Mouse (Mus musculus) cerebellum, adult 18-20 months (tissue): ENCODE data around the gene Odf2l.

Source experiments
- DNase-seq, 2 experiments: peaks; one replicate each; pipeline ENCODE4 v3.0.0; 2021

Odf2l gene

DNA sequence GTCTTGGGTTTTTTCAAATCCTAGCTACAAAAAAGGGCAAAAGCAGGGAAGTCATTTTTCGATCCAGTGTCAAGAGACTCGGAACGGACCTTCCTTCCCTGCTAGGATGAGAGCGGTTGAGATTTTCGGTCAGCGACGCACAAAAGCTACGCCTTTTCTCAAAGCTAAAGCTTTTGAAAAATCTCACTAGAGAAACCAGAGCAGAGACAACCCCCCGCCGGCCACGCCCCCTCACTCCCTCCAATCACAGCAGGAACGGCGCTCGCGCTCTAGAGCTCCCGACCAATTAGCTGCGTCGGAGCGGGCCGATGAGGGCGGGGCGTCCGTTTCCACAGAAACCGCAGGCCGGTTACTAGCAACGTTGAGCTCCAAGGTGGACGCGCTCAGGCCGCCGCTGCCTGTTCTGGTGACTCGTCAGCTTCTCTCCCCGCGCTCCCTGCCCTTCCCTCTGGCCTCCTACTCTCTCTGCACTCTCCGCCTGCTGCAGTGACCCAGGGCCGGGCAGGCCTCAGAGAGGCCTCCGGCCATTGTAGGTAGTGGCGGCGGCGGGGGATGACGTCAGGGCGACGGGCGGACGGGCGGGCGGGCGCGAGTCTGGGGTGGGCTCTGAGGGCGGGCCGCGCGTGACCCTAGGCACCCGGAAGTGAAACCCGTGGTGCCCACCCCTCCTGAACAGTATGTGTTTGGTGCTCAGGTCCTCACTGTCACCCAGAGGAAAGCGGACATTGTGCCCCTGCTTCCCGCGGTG, at the start of gene Odf2l:
Gene Odf2l, plus strand, starts transcription at position 335 of the 748 bp plus-strand sequence.
- DNase-seq = peak; percentile 98

DNA sequence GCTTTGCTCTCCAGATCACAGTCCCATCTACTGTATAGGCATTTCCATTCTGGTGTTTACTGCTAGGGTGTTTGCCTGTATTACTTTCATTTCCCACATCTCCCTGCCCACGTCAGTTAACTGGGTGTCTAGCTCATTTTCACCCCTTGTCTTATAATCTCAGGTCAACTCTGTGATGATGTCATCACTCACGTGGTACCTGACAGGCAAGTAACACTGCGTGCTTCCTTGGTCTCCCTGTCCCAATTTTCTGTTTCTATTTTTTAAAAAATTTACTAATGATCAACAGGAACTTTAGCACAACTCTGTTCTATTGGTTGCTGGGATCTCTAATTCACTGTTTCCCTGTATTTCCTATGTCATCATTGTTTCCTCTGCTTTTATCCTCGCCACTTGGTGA, 49.4 kb upstream of the Odf2l start:
- DNase-seq = no peak

GRCm38 (mm10) chr3:145072339-145072738, 46.0 kb upstream of the Odf2l start:
- no peak for DNase-seq

DNA sequence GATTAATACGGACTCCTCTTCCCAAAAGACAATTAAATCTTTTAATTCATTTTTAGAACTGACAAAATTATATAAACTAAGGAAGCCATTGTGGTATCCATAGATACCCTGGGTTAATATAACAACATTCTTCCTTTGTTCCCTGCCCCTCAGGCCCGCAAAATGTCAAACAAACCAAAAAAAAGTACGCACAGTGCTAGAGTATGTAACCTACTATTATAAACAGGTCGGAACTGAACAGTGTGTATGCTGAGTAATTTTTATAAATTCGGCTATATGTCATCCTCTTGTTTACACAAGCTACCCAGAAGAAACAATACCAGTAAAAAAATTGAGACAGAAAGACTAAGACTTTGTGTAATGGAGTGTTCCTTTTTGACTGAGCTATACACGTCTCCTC, 40.0 kb upstream of the Odf2l start:
- no peak for DNase-seq

GRCm38 (mm10) chr3:145080904-145081303, 37.5 kb upstream of the Odf2l start:
- no peak for DNase-seq

GRCm38 (mm10) chr3:145083081-145083480, 35.3 kb upstream of the Odf2l start:
- no peak for DNase-seq

DNA sequence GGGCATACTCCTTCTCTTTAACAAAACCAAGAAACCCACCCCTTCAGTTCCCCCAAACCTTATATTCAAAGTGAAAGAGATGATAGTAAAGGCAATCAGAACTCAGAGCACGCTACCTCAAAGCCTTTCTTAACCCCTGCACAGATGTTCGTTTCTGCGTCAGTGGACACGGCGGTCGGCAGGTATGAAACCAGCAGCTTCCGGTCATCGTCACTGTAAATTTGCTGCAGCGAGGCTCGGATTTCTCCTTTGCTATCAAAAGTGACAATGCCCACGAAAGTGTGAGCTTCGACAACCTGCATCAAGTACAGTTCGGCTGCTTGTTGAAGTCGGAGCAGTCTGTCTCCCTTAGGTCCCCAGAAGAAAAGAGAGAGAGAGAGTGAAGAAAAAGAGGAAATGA, 32.2 kb upstream of the Odf2l start:
- no peak for DNase-seq

GRCm38 (mm10) chr3:145087857-145088598, 30.4 kb upstream of the Odf2l start:
- DNase-seq = no peak

GRCm38 (mm10) chr3:145099291-145099690, 19.1 kb upstream of the Odf2l start, which contains the start of gene Clca2:
Gene Clca2 (minus strand): TSS chr3:145099443.
- no peak for DNase-seq

DNA sequence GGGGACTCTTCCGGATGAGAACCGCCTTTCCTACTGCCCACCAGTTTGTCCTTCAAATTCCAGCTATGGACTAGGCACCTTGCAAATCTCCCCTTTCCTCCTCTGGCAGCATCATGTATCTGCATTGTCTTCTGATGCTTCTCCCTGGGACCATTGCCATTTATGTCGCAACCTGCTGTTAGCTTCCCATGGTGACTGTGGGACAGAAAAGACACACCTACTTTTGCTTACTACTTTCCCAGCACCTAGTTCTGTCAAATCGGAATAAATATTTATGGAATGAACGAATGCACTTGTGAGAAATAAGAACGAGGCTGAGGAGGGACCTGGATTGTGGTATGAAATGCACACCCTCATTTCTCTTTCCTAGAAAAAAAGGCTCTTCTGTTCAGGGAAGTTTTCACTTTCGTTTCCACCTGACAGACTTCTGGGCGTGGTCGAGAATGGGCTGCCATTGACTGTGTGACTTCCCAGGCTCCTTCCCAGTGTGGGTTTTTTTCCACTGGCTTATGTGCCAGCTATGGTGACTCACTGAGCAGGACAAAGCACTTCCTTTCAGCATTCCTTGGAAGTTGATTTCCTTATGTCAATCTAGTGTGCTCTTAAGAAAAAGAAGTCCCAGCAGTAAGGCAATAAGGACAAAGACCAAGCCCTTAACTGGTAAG, 16.4 kb upstream of the Odf2l start:
- DNase-seq = no peak

- DNase-seq = no peak
Measured at GRCm38 (mm10) chr3:145103321-145103720, 15.1 kb upstream of the Odf2l start.

GRCm38 (mm10) chr3:145103770-145104169, 14.6 kb upstream of the Odf2l start:
- no peak for DNase-seq

DNA sequence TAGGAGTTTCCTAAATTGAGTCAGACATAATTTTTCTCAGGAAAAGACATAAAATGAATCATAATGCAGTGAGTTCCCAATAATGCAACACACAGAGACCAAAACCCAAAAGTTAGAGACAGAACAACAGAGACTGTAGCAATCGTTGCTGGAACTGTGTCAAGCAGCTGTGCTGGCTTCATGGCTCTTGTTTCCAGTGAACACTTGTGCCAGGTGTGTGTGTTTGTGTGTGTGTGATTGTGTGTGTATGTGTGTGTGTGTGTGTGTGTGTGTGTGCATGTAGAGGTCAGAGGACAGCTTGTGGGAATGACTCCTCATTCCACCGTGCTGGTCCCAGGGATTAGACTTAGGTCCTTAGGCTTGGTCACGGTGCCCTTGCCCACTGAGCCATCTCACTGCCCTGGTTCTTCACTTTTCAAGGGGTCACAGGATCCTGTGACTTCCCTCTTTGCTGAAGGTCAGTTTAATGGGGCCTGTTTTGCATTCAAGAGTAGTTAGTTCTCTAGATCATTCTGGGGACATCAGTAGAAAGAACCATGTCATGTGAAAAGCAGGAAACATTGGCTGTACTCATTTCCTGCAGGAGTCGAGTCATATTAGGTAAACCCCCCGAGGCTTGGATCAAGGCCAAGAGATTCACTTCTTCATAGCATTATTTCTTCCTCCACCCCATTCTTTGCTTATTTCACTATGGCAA, 13.2 kb upstream of the Odf2l start:
- no peak for DNase-seq

- DNase-seq = no peak
Measured at GRCm38 (mm10) chr3:145105773-145106504, 12.4 kb upstream of the Odf2l start.

GRCm38 (mm10) chr3:145115169-145115568, 3.2 kb upstream of the Odf2l start:
- DNase-seq = no peak

DNA sequence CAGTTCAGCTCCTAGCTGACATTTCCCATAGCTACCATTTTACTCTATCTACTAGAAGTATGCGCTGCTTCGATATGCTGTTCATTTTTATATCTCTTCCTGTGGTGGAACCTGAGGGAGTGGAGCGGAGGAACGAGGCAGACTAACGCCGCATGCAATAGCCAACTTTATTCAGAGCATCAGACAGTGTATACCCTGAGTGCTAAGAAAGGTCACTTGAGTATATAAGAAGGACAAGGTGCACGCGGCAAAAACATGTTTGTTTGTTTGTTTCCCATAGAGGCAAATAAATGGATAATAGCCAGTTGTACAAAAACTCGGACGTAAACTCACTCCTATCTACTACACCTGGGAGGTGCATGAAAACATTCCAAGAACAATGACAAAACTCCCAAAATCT, 751 bp upstream of the Odf2l start:
- DNase-seq = peak in 1 of 2 experiments; percentile 10

DNA sequence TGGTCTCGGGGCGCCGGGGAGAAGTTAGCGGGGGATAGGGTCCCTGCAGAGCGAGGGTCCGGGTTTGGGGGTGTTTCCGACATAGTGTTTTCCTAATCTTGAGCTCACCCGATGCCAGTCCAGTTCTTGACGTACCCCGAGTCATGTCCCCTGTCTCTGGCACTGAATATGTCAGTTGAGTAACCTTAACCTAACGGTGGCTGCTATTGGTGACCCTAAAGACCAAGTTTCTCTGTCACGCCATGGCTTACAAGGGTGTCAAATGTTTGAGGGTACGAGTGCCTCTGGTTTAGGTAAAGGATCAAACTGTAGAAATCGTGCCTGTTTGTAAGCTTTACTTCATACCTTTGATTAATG, 592 bp downstream of the Odf2l start:
- no peak for DNase-seq

GRCm38 (mm10) chr3:145119425-145119824, 1.0 kb downstream of the Odf2l start:
- peak in 1 of 2 experiments; percentile 15 for DNase-seq

- DNase-seq = no peak
Measured at GRCm38 (mm10) chr3:145126618-145127017, 8.2 kb downstream of the Odf2l start.

DNA sequence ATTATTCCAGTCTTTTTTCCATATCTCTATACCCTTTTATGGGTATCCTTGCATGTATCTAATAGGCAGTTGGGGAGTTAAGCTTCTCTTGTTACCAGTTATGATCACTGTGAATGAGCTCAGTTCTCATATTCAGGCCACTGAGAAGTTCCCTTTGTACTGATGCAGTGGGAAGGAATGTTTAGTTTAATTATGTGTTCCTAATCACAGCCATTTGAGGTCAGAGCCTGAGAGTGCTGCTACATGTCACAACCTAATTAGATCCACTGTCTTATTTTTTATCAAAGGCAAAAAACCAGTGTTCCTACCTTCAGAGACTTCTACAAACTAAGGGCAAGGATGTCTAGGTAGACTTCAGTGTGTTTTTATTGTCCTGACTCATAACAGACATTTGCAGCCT, 11.0 kb downstream of the Odf2l start:
- DNase-seq = no peak

DNA sequence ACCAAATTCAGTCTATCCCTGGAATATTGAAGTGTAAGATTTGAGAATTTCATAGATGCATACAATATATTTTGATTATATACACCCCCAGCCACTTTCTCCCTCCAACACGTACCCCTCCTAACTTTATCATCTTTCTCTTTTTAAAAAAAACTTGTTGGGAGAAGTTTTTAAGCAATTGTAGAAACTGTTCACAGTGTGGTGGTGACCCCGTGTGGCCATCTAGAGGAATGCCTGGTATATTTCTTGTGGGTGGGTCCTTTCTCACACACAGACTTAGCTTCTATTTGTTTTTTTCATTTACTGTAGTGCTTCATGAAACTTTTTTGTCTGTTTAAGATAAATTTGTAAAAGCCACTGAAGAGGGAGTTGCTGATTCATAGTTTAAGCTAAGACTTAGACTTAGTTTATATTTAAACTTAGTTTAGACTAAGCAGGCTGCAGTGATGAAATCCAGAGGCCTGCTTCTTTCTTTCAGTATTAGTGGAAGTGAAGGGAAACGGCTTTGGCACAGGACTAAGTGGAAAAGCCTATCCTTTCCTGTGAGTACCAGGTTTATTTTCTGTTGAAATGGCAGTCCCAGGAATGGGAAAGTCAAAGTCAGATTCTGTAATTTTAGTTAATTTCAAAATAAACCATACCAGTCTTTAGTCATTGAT, 13.0 kb downstream of the Odf2l start:
- DNase-seq = peak in 1 of 2 experiments; percentile 16

- DNase-seq = no peak
Measured at GRCm38 (mm10) chr3:145140236-145140635, 21.8 kb downstream of the Odf2l start.
